Mouse (Mus musculus) C2C12 (cell line): ENCODE data around the gene Ptpre.

Source experiments
- CEBPB ChIP-seq: IDR thresholded peaks from one replicate; pipeline ENCODE4 v1.6.1; 2011; ENCODE audit warnings: low read depth, mild to moderate bottlenecking, control low read depth, moderate library complexity
- CTCF ChIP-seq: IDR thresholded peaks from one replicate; pipeline ENCODE4 v1.5.1; 2011; ENCODE audit not compliant: control insufficient read depth, insufficient read depth, insufficient read length
- MAX ChIP-seq: IDR thresholded peaks from one replicate; pipeline ENCODE4 v1.6.1; 2011; ENCODE audit warnings: mild to moderate bottlenecking, control low read depth
- MYOD1 ChIP-seq: IDR thresholded peaks from one replicate; pipeline ENCODE4 v1.6.1; 2011; ENCODE audit warnings: low read depth; ENCODE audit not compliant: control insufficient read depth, insufficient read length
- MYOG ChIP-seq: IDR thresholded peaks from one replicate; pipeline ENCODE4 v1.6.1; 2011; ENCODE audit not compliant: control insufficient read depth, insufficient read length; ENCODE audit errors: extremely low read depth
- USF1 ChIP-seq: IDR thresholded peaks from one replicate; pipeline ENCODE4 v1.6.1; 2011; ENCODE audit warnings: low read depth, mild to moderate bottlenecking, control low read depth, moderate library complexity

DNA sequence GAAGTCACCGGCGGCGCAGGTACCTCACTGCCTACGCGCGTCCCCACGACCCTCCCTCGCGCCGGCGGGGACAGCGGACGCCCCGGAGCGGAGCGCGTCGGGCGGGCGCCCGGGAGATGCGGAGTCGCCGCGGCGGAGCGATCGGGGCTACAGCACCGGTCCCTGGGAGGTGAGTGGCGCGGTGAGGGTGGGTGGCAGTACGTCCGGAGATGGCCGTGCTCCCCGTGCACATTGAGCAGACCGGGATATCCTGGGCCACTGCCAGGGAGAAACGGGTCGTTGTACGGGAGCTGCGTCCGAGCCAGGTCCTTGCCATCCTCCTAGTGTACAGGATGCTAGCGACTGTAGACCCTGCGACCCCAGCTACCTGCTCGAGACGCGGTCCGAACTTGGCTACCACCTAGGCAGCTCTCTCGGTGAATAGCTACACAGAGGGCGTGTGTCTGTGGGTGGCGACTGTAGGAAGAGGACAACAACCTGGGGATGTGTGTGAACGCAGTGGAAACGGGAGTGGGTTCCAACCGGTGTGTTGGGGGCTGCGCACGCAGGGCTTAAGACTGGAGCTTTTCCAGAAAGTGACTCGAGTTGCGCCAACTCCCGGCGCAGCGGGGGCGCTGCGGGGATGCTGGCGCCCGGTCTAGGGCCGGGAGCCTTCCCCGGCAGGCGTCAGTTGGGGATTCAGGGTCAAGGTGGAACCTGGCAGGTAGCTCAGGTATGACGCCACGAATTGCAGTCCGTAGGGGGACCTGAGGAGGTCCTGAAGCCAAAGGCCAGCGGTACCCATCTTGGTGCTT lies 864 bp downstream of the Ptpre start:
- TF ChIP-seq CTCF (no peak), USF1 (no peak), MYOG (no peak), CEBPB (no peak), MAX (no peak), MYOD1 (no peak)
